Mouse (Mus musculus) CH12F3 (cell line): ENCODE results near the gene Plce1.

Experiments
- in situ Hi-C: fragments of 300-500 bp; cut with MboI; formaldehyde crosslinking; loops from 2 replicates; pipeline ENCODE4 v1.14.3; 2020; ENCODE audit warnings: low sequenced_read_pairs

Plce1 gene

GRCm38 (mm10) chr19:38796546-38796945 is 315.6 kb downstream of the Plce1 start:
- in situ Hi-C loops: no loop called here

GRCm38 (mm10) chr19:38798291-38798690 is 317.4 kb downstream of the Plce1 start:
- in situ Hi-C loops: no loop called here

GRCm38 (mm10) chr19:38798801-38799200 is 317.9 kb downstream of the Plce1 start:
- in situ Hi-C loops: no loop called here

DNA sequence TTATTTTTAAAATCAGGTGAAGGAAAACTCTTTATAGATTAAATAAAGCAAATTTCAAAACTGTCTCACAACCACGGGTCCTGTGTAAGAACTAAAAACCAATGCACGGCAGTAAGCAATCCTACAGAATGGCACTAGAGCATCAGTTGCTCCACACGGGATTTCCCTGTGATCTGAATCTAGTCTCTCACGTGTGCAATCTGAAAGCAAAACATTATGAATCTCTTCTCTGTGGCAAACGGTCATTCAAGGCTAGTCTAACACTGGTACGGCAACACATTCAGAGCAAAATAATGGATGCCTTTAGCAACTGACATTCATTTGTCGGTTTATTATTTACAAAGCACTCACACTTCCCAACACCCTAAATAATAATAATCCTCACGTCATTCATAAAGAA is 337.3 kb downstream of the Plce1 start:
- in situ Hi-C loops: no loop called here

GRCm38 (mm10) chr19:38818766-38819426 is 338.0 kb downstream of the Plce1 start, which contains the start of gene Noc3l:
Gene Noc3l, minus strand, starts transcription at chr19:38819237.
- in situ Hi-C loops: no loop called here

GRCm38 (mm10) chr19:38819427-38819802 is 338.5 kb downstream of the Plce1 start:
- in situ Hi-C loops: no loop called here

GRCm38 (mm10) chr19:38820186-38820804 is 339.4 kb downstream of the Plce1 start:
- in situ Hi-C loops: no loop called here

- in situ Hi-C loops: no loop called here
Observed at GRCm38 (mm10) chr19:38833224-38833623, 352.3 kb downstream of the Plce1 start.
